Mouse (Mus musculus): ENCODE measurements around the gene Minar1.

- no peak for TF ChIP-seq POLR2A (IDR thresholded peaks at IDR 0.05; ENCODE audit: borderline replicate concordance, low read depth, low read length)
- TF ChIP-seq CTCF (IDR thresholded peaks at IDR 0.05; ENCODE audit: low read depth, low read length), result no peak
These were observed 21.0 kb downstream of the Minar1 start for GRCm38 (mm10) chr9:89601891-89602290.

Data from bone marrow macrophage, adult 2 months (primary cell).